Mouse (Mus musculus): ENCODE data around the gene Casp7.
A peak's percentile ranks its signal among the peaks of the same experiment; 100 is the strongest.
"Not testable (repeated sequence)": the region's sequence is repeated elsewhere in the genome, so short reads cannot be mapped to it uniquely, and the experiment has no call there.

The Casp7 gene

DNA sequence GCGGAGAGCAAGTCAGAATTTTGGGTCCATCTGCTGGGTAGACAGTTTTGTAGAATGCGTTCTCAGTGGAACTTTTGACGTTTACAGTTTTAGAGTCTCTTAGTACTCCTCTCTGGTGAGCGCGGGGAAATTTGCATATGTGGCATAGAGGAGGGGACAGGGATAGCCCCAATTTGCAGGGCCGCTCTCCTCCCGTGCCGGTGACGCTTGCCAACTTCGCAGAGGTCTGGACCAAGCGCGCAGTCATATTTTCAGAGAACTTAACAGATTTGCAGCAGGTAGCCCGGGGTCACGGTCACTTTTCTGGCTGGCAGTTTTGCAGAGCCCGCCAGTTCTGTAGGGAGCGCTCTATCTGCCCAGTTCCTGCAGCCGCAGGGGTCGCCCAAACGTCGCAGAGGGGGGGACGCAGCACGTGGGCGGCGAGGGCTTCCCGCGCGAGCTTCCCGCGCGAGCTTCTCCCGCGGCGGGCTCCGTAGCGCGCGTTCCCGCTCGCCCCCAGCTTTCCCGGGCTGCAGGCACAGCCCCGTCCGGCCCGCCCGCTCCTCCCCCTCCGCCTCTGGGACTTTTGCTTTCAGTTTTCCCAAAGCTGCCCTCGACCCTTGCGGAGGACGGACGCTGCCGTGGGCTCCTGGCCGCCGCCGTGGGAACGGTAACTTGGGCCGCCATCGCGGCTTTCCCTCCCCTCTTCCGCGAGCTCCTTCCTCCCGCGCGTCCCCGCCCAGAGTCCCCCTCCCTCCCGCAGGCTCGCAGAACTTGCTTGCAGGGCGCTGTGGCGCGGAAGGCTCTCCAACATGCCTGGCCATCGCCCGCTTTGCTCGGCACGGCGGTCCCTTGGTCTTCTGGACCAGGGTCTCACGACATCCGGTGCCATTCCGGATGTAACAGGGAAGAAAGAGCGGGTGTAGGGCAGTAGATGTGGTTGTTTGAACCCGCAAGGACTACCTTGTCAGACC is at the start of gene Casp7:
Gene Casp7, plus strand, starts transcription at position 461 of the 953 bp plus-strand sequence.
- peak; percentile 54 for DNase-seq (ENCODE audit: low read depth, low spot score)

DNA sequence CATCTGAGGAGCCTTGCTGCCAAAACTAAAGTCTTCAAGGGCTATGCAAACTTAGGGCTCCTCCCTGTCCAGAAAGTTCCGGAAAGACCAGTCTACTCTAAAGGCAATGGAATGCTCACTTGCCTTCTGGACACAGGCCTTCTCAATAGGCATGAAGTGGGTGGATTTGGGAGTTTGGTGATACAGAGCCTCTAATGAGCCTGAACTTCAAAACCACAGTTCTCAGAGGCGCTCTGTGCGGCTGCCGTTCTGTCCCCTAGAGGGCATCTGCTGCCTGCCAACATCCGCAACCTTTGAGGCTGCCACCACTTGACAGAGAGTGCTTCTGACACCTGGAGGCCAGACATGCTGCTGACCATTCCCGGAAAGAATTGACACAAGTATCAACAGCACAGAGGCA is 47.6 kb upstream of the Casp7 start:
- DNase-seq (ENCODE audit: low read depth, low spot score), result no peak

DNA sequence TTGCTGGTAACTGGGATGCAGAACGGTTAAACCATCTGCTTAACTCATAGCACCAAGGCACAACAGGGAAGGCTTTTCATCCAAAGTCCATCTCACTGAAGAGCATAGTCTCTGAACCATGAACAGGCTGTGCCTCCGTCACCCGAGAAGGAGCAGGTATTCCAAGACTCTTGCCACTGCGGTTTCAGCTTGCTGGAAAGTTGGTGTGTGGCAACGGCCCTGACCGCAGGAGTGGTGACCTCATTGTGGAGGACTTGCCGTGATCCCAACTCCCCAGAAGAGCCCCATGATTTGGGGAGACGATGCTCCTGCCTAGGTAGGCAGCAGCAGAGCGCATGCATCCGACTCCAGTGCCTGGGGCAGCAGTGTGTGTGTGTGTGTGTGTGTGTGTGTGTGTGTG is 43.2 kb upstream of the Casp7 start:
- DNase-seq (ENCODE audit: low read depth, low spot score), result no peak

DNA sequence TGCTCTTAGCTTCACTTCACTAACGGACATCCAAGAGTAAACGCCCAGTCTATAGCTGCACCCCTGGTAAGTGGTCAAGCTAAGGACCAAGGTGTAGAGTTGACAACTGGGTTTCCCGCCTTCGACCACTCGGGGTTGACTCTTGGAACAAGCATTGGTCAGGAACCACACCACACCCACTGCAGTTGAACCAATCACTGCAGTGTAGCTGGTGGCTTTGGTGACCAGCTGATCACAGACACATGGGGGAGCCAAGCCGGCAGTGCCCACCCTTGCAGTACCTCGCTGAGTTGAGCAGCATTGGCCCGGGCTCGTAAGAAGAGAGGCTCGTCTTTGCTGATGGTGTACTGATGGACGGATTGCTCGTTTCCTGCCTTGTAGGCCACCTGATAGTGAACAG is 41.7 kb upstream of the Casp7 start:
- DNase-seq (ENCODE audit: low read depth, low spot score), result no peak

DNA sequence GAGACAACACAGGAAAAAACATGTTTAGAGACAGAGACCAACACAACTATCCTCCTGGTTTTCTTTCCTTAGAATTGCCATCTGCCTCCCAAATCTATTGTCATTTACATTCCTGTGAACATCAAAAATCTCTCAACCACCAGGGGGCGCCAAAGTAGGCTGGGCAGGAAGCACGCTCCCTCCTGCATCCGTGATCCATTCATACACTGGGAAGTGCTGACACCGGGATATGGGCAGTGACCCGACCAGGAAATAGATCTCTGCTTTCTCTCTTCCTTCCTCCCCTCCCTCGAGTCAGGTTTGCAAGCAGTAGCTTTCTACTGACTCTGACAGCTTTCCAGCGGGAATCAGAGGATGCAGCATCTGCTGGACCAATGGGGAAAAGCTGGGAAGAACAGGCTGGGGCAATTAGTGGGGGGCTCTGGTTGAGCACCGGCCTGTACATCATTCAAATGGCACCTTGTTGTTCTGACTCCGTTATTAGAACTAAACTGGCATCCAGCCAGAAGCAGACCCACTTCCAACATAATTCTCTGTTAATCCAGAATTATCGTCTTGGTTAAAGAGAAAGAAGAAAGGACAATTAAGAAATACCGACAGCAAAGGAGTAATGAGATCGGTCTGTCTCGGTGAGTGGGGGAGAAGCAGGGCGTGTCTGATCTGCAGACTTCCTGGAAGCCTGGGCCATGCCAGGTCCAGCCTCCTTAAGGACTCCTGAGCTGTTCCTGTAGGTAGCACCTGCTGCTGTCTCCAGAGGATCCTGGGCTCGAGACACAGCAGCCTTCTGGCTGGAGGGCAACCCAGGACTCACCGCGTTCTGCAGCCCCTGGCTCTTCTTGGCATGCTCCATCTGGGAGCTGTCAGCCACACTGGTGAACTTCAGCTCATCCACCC is 40.2 kb upstream of the Casp7 start:
- DNase-seq (ENCODE audit: low read depth, low spot score), result peak; percentile 54

DNA sequence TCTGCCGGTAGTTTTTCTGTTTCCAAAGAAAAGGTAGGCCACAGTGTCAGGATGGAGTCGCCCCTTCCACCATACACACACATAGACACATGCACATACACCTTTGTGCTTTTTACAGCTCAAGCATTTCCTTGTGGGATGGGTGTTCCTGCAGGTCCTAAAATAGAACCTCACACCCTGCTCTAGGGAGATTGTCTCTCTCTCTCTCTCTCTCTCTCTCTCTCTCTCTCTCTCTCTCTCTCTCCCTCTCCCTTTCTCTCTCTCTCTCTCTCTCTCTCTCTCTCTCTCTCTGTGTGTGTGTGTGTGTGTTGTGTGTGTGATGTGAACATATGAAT is 39.6 kb upstream of the Casp7 start:
- not testable (repeated sequence) for DNase-seq (ENCODE audit: low read depth, low spot score)

DNA sequence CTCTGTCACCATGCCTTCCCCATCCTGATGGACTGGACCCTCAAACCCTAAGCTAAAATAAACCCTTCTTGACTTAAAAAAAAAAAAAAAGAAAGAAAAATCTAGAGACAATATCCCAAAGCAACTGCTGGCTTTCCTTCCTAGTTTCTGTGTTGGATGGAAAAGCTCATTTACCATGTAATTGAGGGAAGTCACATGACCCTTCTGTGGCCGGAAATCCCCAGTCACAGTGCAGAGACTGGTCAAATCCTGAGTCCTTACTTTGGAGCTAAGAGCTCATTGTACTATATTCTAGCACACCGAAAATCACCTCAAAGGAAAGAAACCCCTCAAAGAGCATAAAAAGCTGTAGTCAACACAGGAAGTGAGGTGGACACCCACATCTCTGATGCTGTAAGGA is 38.0 kb upstream of the Casp7 start:
- DNase-seq (ENCODE audit: low read depth, low spot score), result no peak

DNA sequence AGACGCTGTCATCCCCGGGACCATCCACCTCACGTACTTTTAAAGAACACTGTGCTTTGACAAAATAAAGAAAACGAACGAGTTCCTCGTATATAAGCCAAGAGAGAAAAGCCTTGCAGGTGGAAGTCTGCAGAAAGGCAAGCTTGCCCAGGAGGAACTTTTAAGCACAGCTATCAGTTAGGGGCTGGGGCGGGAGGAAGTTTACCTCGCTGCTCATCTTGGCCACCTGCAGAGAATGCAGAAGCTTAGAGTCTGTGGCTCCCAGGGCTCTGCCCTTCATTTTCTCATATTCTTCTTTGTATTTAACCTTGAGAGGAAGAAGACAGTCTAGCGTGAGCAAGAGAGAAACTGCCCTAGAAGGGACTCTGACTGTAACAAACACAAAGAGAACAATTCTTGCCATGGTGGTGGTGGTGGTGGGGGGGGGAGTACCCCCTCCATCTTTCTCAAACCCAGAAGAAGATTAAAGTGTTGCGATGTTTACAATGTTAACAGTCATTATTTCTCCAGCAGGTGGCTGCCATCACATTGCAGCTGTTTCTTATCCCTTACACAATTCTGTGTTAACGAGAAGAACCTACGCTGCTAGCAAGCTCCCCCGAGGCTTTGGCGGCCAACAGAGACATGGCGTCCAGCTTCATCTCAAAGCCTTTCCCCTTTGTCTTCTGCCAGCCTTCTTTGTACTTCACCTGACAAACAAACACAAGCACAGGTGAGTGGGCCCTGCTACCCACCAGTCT is 33.0 kb upstream of the Casp7 start:
- DNase-seq (ENCODE audit: low read depth, low spot score), result no peak

DNA sequence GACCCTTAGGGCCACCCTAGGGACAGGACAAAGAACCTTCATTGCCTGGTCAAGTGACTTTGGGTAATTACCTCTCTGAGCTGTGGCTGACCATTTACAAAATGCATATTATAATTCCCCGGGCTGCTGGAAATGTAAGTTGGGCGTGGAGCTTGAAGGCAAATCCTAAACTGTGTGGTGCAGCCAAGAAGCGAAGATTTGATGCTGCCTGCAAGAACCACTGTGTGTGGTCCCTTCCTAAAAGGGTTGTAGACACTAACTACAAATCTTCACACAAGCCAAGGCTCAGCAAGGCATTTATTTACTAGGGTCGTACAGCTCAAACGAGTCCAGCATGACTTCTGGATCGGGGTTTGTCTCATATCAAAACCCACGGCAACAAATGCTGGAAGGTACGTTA is 32.4 kb upstream of the Casp7 start:
- no peak for DNase-seq (ENCODE audit: low read depth, low spot score)

DNA sequence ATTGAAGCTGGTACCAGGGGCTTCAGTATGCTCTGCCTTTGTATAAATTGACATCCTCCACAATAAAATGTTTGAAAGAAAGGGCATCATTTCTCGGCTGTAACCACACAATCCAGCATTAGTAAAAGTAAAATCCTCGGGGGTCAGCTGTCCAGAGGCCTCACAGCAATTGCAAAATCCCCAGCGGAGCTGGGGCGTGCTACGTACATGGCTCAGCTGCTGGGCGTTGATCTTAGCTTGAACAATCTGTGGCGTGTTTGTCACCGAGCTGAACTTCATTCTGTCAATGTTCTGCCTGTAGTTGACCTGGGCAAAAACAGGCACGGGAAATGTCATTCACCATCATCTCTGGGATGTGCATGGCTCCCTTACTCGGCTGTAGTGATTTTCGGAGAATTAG is 30.8 kb upstream of the Casp7 start:
- DNase-seq (ENCODE audit: low read depth, low spot score), result no peak

DNA sequence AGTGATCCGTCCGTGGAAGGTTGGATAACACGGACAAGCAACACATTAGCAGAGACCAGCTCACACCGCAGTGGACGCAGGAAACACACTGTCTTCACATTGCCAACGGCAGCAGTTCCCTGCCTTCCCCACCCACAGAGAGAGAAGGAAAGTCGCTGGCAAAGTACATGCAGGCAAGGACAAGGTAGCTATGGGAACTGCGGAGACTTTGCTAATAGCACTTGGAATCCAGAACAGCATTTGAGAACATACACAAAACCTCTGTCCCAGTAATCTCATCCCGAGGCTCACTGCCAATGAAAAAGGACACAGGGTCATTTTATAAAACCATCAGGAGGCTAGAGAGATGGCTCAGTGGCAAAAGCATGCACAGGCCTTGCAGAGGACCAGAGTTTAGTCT is 30.3 kb upstream of the Casp7 start:
- DNase-seq (ENCODE audit: low read depth, low spot score), result peak; percentile 47

DNA sequence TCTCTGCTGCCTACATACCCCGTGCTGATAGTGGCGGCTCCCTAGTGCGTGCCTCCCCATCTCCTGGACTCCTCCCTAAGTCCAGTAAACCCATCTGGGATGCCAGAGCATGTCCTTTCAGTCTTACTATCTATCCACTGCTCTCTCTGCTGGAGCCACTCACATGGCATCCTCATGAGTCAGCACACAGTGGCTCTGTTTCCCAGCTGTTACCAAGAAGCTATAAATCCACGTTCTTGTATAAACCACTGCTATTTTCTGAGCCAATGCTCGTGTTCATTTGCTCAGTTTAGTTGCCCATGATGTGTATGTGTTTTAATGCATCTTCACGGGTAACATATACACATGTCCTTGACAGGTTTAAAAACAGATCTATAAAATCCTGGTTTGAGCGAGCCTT is 29.2 kb upstream of the Casp7 start:
- DNase-seq (ENCODE audit: low read depth, low spot score), result peak; percentile 54

DNA sequence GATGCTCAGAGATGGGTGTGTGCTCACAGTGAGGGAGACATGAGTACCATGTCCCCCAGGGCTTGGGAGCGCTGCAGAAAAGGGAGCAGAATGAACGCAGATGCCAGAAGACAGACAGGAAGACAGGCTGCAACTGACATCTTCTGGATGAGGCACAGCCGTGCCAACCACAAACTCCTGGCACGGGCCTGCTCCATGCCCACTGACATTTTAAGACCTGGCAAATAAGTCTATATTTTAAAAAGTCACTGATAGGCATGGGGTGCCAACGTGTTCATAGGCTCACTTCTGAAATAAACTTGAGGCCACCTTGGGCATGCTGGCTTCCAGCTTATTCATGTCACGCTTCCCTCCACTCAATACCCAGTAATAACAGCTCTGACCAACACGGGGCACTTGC is 28.0 kb upstream of the Casp7 start:
- no peak for DNase-seq (ENCODE audit: low read depth, low spot score)

DNA sequence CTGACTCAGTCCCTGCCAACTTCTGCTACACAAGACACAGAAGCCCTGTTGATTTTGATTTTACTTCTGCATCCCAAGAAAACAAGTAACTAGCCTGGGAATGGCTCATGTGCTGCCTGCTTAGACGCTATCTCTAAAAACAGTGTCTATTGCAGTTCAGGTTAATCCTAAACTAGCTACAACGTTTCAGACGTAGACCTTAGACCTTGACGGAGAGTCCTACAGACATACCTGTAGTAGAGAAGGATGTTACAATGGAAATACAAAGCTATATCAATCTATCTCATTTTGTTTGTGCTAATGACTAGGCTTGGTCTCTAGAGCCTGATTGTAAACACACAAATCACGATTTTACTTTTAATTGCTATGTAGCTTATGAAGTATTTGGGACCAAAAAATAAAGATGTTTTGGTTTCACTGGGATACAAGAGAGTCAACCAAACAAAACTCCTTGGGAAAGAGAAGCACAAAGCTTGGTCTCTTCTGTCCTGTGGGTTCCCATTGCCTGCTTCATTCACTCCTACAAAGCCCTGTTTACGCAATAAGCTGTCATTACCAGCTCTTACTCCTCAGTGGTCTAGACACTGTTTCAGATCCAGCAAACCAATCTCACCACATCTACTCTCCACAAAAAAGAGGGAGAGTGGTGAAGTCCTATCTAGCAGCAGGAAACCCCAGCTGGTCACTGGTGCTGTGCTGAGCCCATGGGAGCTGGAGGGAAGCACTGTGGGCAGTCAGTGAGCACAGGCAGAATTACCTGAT is 26.4 kb upstream of the Casp7 start:
- DNase-seq (ENCODE audit: low read depth, low spot score), result no peak

DNA sequence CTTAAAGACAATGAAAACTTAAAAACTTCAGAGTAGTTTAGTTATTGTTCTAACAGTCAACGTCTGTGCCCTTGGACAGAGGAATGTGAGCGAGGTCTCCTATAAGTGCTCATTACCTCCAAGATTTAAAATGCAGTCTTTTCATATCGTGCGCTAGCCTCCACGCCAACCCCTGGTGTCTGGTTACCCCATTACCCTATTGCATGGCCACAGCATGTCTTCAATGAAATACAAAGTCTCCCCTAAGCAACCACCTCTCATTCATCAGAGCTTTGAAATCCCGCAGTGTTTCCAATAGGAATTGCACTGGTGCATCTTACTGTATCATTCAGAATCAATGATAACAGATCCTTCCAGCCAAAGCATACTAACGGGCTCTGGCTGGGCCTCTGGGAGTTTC is 24.7 kb upstream of the Casp7 start:
- no peak for DNase-seq (ENCODE audit: low read depth, low spot score)

DNA sequence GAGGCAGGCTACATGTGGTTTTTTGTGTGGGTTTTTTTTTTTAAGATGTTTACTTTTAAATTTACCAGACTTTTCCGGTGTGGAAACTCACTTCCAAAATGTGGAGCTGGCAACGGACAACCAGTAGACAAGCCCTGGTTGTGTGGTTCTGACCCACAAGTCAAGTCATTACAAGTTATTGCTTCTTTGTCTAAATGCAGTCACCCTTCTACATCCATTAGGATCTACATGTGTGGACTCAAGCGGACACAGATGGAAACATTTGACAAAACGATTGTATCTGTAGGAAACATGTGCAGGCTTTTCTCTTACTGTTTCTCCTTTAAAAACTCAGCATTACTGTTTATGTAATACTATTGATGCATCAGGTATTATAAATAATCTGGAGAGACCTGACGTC is 23.7 kb upstream of the Casp7 start:
- no peak for DNase-seq (ENCODE audit: low read depth, low spot score)

DNA sequence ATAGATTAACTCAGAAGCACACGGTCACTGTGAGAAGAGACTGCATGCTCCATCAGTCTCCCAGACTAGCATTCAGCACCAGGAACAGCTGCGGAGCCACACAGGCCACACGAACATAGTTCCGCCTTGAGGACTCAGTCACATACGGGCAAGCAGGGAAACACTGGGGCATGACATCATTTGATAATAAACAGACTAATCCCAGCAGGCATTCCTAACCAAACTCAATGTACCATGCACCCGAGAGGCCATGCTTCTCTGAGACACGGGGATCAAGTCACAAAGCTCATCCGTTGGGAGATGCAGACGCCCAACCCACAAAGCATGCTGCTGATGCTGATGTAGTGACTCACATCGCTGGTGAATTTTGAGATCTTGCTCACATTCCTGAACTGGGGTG is 22.9 kb upstream of the Casp7 start:
- no peak for DNase-seq (ENCODE audit: low read depth, low spot score)

DNA sequence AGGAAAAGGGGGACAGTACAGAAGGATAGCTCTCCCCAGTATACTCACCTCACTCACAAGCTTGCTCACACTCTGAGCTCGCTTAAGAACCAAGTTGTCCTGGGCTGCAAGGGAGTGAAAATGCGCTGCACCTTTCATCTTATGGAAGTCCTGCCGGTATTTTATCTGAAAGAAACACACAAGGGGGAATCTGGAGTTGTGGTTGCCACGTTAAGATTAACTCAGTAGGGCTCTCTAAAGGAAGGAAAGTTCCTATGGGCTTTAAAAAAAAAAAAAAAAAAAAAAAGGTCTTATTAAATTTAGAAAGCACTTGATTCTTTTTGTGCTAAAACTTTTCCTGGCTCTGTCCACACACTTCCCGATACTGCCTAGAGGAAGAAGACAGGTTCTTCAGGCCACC is 18.9 kb upstream of the Casp7 start:
- no peak for DNase-seq (ENCODE audit: low read depth, low spot score)

DNA sequence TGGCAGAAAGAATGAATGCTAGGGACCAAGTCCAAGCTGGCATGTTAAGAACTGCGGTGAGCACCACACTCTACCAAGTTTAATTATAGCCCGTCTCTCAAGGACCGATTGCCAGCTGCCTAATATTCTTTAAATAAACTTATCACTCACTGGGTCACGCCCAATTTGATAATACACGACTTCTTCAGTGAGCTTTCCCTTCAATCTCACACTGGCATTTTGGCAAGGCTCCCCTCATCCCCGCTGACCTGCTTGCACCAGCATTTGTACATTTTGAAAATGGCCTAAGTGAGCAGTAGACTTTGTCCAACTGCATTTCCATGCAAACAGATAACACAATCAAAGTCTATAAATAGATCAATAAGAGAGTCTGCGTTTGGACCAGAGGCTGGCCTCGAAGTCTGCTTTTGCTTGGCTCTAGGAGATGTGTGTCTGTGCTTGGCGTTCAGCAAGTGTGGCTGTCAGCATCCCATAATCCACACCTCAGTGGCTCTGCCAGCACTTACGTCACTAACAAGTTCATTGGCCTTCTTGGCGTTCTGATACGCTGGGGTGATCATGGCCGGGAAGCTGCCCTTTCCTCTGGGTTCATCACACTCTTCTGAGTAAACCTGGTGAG is 18.3 kb upstream of the Casp7 start:
- DNase-seq (ENCODE audit: low read depth, low spot score), result peak; percentile 87

DNA sequence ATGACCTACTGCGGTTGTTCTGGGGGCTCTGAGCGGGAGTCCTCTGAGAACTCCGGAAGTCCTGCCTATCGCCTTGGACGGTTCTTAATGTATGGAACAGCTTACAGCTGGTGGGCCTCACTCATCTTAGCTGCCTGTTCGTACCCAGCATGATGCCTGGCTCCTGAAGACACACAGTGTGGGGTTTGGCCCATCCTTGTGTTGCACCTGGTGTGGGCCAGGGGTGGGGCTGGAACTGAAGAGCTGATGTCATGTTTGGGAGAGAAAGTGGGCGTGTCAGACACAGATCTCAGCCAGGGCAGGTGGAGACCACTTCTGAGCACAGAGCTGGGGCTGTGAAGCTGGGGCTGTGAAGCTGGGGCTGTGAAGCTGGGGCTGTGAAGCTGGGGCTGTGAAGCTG is 16.6 kb upstream of the Casp7 start:
- DNase-seq (ENCODE audit: low read depth, low spot score), result no peak

DNA sequence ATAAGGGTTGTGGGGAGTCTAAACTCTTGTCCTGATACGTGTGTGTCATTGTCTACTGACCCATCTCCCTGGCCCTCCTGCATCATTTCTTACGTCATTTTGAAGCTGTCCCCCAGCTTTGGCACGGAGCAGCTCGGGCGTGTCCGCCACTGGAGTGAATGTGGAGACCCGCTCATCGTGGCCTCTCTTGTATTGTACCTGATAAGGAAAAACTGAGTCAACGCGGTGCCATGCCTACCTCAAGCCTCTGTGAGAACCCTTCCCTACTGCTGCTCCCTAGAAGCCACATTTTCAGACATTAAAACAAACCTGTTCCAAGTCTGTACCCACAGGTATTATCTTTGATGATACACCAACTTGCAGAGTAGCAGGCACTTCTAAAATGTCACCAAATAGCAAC is 15.5 kb upstream of the Casp7 start:
- no peak for DNase-seq (ENCODE audit: low read depth, low spot score)

Measured in skeletal muscle tissue, adult 2 months (tissue).